Mouse (Mus musculus) mesoderm, embryonic 11.5 days (tissue): ENCODE results near the gene Gmds.

Experiments used
- DNase-seq: peaks from one replicate; pipeline ENCODE4 v3.0.0-alpha.2; 2012; ENCODE audit warnings: low read depth, low spot score

Gene Gmds

DNA sequence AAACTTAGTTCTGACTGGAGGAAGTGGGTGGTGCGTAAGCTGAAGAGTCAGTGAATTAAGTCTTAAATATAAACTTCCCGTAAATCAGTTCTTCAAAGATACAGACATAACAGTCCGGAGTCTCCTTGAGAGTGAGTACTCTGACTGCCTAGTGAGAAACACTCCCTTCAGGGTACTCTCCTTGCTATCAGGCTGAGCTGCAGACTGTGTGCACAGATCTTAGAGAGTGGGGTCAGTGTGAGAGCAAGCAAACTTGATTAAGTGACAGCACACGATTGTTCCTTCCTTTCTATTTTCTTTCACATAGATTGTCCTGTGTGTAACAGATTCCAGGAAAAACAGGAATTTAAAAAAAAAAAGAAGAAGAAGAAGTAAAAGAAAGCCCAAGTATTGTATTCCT, 382.4 kb downstream of the Gmds start:
- DNase-seq, result no peak

- no peak for DNase-seq
Observed at GRCm38 (mm10) chr13:31955171-31955570, 383.4 kb downstream of the Gmds start.

- DNase-seq, result no peak
Observed at GRCm38 (mm10) chr13:31944676-31945210, 393.8 kb downstream of the Gmds start.

DNA sequence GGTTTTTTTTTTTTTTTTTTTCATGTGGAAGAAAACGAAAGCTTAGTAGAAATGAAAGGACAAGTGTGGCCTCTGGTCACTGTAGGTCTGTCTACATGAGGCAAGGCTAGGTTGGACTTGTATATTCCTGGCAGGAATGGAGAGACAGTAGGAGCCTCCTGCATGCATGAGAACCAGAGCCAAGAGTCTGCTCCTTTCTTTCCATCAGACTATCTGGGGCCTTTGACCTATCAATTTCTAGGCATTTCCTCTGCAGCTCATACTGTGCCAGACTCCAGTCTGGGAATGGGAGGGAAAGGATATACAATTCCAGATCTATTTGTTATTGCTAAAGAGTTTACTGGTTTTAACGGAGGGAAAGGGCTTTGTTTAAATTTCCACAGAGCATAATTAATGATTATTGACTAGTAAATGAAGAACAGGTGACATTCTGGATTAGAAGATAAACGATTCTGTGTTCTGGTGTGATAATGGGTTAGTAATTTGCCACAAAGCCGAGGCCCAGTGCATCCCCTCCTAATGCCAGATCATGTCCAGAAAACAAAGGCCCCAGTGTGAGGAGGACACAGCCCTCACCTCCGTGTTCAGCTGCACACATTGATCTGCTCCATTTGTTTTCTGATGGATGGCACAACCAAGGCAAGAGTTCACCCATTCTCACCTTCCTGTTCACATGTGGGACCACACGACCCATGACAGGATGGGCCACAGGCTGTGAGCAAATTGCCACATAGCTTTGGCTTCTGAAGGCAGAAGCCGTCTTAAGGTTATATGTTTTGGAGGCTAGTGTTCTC, 394.9 kb downstream of the Gmds start:
- peak; percentile 72 for DNase-seq

GRCm38 (mm10) chr13:31929299-31929698, 409.2 kb downstream of the Gmds start:
- no peak for DNase-seq

DNA sequence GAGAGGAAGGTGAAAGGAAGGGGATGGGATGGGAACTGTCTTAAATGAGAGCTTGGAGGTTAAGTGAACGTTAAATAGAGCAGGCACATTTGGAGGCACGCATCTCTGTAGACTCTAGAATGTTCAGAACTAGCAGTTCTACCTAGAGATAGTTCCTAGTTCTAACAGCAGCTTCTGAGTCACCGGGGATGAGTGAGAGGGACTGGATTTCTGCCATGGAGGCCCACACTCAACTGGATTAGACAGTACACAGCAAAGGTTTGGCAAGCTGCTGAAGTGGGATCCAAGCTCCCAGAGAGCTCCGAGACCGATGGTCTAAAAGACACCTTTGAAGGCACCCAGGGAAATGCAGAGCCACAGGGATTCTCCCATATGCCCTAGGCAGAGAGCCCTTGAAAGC, 411.9 kb downstream of the Gmds start:
- no peak for DNase-seq

GRCm38 (mm10) chr13:31924506-31924905, 414.0 kb downstream of the Gmds start:
- DNase-seq, result no peak

- no peak for DNase-seq
Observed at GRCm38 (mm10) chr13:31919716-31920115, 418.8 kb downstream of the Gmds start.

- no peak for DNase-seq
Observed at GRCm38 (mm10) chr13:31917387-31917786, 421.2 kb downstream of the Gmds start.

DNA sequence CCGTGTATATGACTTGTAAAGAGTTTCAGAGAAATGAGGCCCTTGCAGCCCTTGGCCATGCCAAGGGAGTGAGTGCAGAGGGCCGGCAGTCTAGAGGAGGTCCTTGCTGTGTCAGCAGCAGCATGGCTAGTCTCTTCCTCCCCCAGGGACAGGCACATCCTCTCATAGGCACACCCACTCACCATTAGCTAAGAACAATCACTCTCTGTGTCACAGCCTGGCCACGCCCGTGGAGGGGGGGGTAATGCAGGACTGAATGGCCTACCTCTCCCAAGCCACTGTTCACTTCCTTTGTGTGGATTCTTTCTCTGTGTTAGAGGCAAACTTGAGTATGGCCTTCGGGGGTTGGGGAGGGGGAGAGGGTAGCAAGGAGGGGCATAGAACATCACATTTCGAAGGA, 422.8 kb downstream of the Gmds start:
- no peak for DNase-seq

DNA sequence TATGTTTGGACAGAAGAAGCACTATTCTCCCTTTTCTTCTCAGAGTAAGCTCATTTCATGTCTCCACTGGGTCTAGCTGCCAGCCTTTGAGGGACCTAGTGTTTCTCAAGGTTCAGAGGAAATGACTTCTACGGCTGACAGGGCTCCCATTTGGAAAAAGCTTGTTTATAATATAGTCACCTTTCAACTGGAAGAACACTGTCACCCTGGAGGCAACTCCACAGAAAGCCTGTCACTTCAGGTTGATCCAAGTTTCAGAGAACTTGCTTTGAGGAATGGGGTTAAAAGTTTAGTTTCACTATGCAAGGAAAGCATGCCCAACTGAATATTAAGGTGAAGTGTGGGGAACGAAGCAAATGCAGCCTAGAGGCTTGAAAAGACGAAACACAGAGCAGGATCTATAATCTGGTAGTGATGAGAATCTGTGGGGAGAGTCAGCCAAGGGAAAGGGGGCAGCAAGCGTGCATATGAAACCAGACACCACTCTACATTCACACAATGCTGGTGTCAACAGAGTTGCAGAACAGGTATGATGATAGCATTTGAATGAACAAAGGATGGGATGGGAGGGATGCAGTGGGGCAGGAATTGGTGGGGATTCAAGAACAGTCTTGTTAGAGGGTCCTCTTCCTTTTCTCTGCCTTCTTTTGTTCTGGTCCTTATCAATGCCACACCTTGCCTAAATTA, 423.5 kb downstream of the Gmds start:
- no peak for DNase-seq

DNA sequence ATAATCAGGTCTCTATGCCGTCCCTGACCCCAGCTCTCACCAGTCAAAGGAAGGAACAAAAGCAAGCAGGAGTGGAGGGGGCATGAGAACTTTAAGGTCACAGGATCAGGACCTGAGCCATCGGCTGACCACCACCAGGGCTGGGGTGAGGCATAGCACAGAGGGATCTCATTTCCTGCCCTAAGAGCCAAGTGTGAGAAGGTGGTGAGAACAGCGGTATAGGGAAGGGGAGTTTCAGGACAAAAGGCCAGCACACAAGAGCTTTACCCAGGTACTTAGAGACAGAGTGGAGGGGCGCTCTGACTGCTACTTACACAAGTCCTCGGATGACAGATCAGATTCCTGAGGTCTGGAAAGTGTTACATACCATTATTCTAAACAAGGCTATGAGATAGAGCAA, 426.6 kb downstream of the Gmds start:
- peak; percentile 54 for DNase-seq

GRCm38 (mm10) chr13:31911362-31911761, 427.2 kb downstream of the Gmds start:
- no peak for DNase-seq

- DNase-seq, result no peak
Observed at GRCm38 (mm10) chr13:31909031-31909430, 429.5 kb downstream of the Gmds start.

- DNase-seq, result no peak
Observed at GRCm38 (mm10) chr13:31906514-31906913, 432.0 kb downstream of the Gmds start.

DNA sequence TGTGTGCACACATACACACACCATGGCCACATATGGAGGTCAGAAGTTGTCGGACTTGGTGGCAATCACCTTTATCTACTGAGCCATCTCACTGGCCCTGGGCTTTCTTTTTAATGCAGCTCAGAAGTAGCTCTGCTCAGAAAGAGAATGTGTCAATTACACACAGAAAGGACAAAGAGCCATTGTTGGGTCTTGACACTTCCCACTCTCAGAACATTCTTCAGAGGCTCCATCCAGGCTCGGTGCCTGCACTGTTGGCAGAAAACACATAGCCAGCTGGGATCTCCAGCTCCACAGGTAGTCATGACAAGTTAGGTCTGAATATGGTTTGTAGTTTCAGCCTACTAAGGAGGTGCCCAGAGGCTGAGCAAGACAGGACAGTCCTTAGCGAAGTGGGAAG, 438.3 kb downstream of the Gmds start:
- DNase-seq, result no peak

DNA sequence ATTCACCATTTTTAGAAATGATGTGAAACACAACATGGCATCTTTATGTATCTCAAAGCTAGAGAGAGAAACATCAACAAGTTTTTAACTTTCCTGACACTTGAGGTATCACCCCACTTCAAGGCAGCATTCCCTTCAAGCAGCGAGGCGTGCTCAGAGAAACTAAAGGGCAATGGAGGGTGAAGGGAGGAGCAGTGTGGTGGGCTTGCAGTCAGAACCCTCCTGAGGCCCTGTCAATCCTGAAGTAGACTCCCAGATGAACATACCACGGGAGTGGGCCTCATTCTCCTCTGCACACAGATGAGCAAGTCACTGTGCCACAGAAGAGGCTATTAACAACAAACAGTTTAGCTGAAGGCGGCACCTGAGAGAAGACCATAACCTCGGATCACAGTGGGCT, 439.1 kb downstream of the Gmds start:
- DNase-seq, result no peak

GRCm38 (mm10) chr13:31897493-31897892, 441.0 kb downstream of the Gmds start:
- no peak for DNase-seq

DNA sequence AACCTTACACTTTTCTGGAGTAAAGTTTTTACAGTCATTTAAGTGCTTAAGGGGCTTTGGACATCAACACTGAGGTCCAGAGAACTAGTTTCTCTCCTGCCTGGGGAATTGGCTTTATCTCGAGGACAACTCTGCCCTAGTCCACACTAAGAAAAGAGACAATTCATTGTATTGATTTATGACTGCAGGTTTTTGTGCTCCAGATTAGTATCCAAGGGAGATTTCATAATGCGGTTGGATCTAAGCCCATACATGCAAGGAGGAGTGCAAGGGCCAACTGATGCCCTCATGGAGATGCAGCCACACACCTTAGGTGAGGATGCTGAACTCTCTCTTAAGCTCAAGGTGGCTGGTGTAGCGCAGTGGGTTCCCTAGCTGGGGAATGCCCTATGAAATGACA, 444.0 kb downstream of the Gmds start:
- no peak for DNase-seq

GRCm38 (mm10) chr13:31892913-31893514, 445.5 kb downstream of the Gmds start:
- peak; percentile 56 for DNase-seq

- DNase-seq, result no peak
Observed at GRCm38 (mm10) chr13:31888500-31888899, 450.0 kb downstream of the Gmds start.

GRCm38 (mm10) chr13:31885769-31886168, 452.8 kb downstream of the Gmds start:
- no peak for DNase-seq
